Mouse (Mus musculus) CH12.LX (cell line): ENCODE data around the gene Dnah8. TPM values are rescaled to one million over a fixed set of nuclear protein-coding genes. Genes with fewer than 3 reads are reported as not detected.

Experiments used
- DNase-seq: peaks from one replicate; pipeline ENCODE4 v3.0.0-alpha.2; 2013; ENCODE audit errors: extremely low read depth
- H3K27ac ChIP-seq: 2 replicates; pipeline ENCODE4 v1.5.1; 2012; ENCODE audit warnings: low read depth, mild to moderate bottlenecking, control low read depth, moderate library complexity; ENCODE audit not compliant: insufficient read depth
- H3K27me3 ChIP-seq: replicated peaks from 2 replicates; pipeline ENCODE3; 2012; ENCODE audit warnings: inconsistent platforms
- H3K36me3 ChIP-seq, 2 experiments: replicated peaks in 1 of 2; 2 replicates each; pipeline versions ENCODE3 to v1.6.1; 2012; ENCODE audit warnings: inconsistent platforms in 1 of 2, low read length in 1 of 2, mild to moderate bottlenecking in 1 of 2, mixed read lengths in 1 of 2, moderate library complexity in 1 of 2; ENCODE audit not compliant: control insufficient read depth in 1 of 2, insufficient read depth in 1 of 2
- H3K4me1 ChIP-seq, 2 experiments: 2 replicates each; pipeline ENCODE4 v1.6.1; 2012; ENCODE audit warnings: inconsistent platforms in 1 of 2, moderate library complexity in 1 of 2; ENCODE audit not compliant: insufficient read depth in 2 of 2, control insufficient read depth in 1 of 2
- H3K4me2 ChIP-seq: 2 replicates; pipeline ENCODE4 v1.6.1; 2012; ENCODE audit warnings: low read depth, mild to moderate bottlenecking, control low read depth; ENCODE audit not compliant: poor library complexity, insufficient read depth, severe bottlenecking
- H3K4me3 ChIP-seq, 3 experiments: fragments of 150-350 bp in 1 of 3; sonication (generic) in 1 of 3; replicated peaks in 1 of 3; 2 replicates each; pipeline versions ENCODE3 to v1.5.1; 2011 to 2012; ENCODE audit warnings: low read depth in 2 of 3, low read length in 2 of 3, mild to moderate bottlenecking in 2 of 3, moderate library complexity in 2 of 3, control low read depth in 1 of 3, improper control_type of control experiment in 1 of 3, inconsistent platforms in 1 of 3, mixed read lengths in 1 of 3; ENCODE audit not compliant: poor library complexity in 1 of 3
- H3K79me2 ChIP-seq: replicated peaks from 2 replicates; pipeline ENCODE4 v1.6.1; 2012; ENCODE audit warnings: mild to moderate bottlenecking, moderate library complexity; ENCODE audit not compliant: control insufficient read depth, poor library complexity, insufficient read depth, severe bottlenecking; ENCODE audit errors: extremely low read depth
- H3K9ac ChIP-seq: 2 replicates; pipeline ENCODE4 v1.6.1; 2012; ENCODE audit warnings: low read depth, mild to moderate bottlenecking, control low read depth, moderate library complexity; ENCODE audit not compliant: insufficient read depth
- H3K9me3 ChIP-seq: replicated peaks from 2 replicates; pipeline ENCODE3; 2012; ENCODE audit warnings: low read length, inconsistent platforms, mixed read lengths
- BHLHE40 ChIP-seq: IDR thresholded peaks from 2 replicates; pipeline ENCODE4 v1.6.1; 2011; ENCODE audit warnings: mild to moderate bottlenecking, low read depth, low read length, improper control_type of control experiment
- CHD1 ChIP-seq: IDR thresholded peaks from 2 replicates; pipeline ENCODE4 v1.6.1; 2012; ENCODE audit warnings: low read depth, low read length, improper control_type of control experiment, inconsistent platforms
- CTCF ChIP-seq, 2 experiments: IDR thresholded peaks in 1 of 2; conservative IDR thresholded peaks in 1 of 2; 2 replicates each; pipeline ENCODE4 v1.5.1; 2011 to 2012; ENCODE audit warnings: low read depth in 2 of 2, low read length in 2 of 2, improper control_type of control experiment in 1 of 2, inconsistent platforms in 1 of 2, mild to moderate bottlenecking in 1 of 2, moderate library complexity in 1 of 2
- E2F4 ChIP-seq: IDR thresholded peaks from 2 replicates; pipeline ENCODE4 v1.6.1; 2011; ENCODE audit warnings: low read depth, low read length, improper control_type of control experiment; ENCODE audit not compliant: insufficient replicate concordance
- ELF1 ChIP-seq: IDR thresholded peaks from 2 replicates; pipeline ENCODE4 v1.6.1; 2014; ENCODE audit warnings: low read depth, mild to moderate bottlenecking, inconsistent platforms, low read length, improper control_type of control experiment
- ETS1 ChIP-seq: conservative IDR thresholded peaks from 2 replicates; pipeline ENCODE4 v1.6.1; 2012; ENCODE audit warnings: low read depth, mild to moderate bottlenecking, inconsistent platforms, low read length, improper control_type of control experiment, moderate library complexity
- GABPA ChIP-seq: IDR thresholded peaks from 2 replicates; pipeline ENCODE4 v1.6.1; 2012; ENCODE audit warnings: low read depth, low read length, improper control_type of control experiment, inconsistent platforms; ENCODE audit not compliant: insufficient replicate concordance
- HCFC1 ChIP-seq: IDR thresholded peaks from 2 replicates; pipeline ENCODE4 v1.6.1; 2012; ENCODE audit warnings: low read depth, mild to moderate bottlenecking, inconsistent platforms, low read length, improper control_type of control experiment
- IRF4 ChIP-seq: IDR thresholded peaks from 2 replicates; pipeline ENCODE4 v1.6.1; 2014; ENCODE audit warnings: low read depth, mild to moderate bottlenecking, inconsistent platforms, low read length, improper control_type of control experiment
- JUN ChIP-seq: IDR thresholded peaks from 2 replicates; pipeline ENCODE4 v1.6.1; 2011; ENCODE audit warnings: low read depth, mild to moderate bottlenecking, low read length, improper control_type of control experiment, moderate library complexity; ENCODE audit not compliant: insufficient read depth
- JUND ChIP-seq: conservative IDR thresholded peaks from 2 replicates; pipeline ENCODE4 v1.6.1; 2011; ENCODE audit warnings: low read depth, low read length, improper control_type of control experiment
- KAT2A ChIP-seq: IDR thresholded peaks from 2 replicates; pipeline ENCODE4 v1.6.1; 2012; ENCODE audit warnings: low read length, improper control_type of control experiment, inconsistent platforms; ENCODE audit not compliant: insufficient replicate concordance
- MAFK ChIP-seq: IDR thresholded peaks from 2 replicates; pipeline ENCODE4 v1.6.1; 2011; ENCODE audit warnings: low read length, improper control_type of control experiment; ENCODE audit not compliant: insufficient replicate concordance
- MAX ChIP-seq: IDR thresholded peaks from 2 replicates; pipeline ENCODE4 v1.6.1; 2011; ENCODE audit warnings: low read length, improper control_type of control experiment
- MAZ ChIP-seq: IDR thresholded peaks from 2 replicates; pipeline ENCODE4 v1.6.1; 2012; ENCODE audit warnings: low read depth, mild to moderate bottlenecking, inconsistent platforms, low read length, improper control_type of control experiment, moderate library complexity
- MYC ChIP-seq: IDR thresholded peaks from 2 replicates; pipeline ENCODE4 v1.6.1; 2011; ENCODE audit warnings: low read depth, mild to moderate bottlenecking, improper control_type of control experiment, low read length
- NELFE ChIP-seq: IDR thresholded peaks from 2 replicates; pipeline ENCODE4 v1.6.1; 2011; ENCODE audit warnings: low read depth, low read length, improper control_type of control experiment
- PAX5 ChIP-seq: IDR thresholded peaks from 2 replicates; pipeline ENCODE4 v1.6.1; 2012; ENCODE audit warnings: low read length, inconsistent platforms, mixed read lengths
- RAD21 ChIP-seq: IDR thresholded peaks from 2 replicates; pipeline ENCODE4 v1.6.1; 2011; ENCODE audit warnings: low read depth, mild to moderate bottlenecking, low read length, improper control_type of control experiment, moderate library complexity
- RCOR1 ChIP-seq: conservative IDR thresholded peaks from 2 replicates; pipeline ENCODE4 v1.6.1; 2012; ENCODE audit warnings: low read depth, mild to moderate bottlenecking, inconsistent platforms, low read length, improper control_type of control experiment
- SMC3 ChIP-seq: IDR thresholded peaks from 2 replicates; pipeline ENCODE4 v1.6.1; 2011; ENCODE audit warnings: low read depth, low read length, improper control_type of control experiment
- UBTF ChIP-seq: IDR thresholded peaks from 2 replicates; pipeline ENCODE4 v1.6.1; 2012; ENCODE audit warnings: low read depth, mild to moderate bottlenecking, inconsistent platforms, low read length, improper control_type of control experiment, moderate library complexity
- ZC3H11A ChIP-seq: IDR thresholded peaks from 2 replicates; pipeline ENCODE4 v1.6.1; 2012; ENCODE audit warnings: low read depth, mild to moderate bottlenecking, inconsistent platforms, low read length, improper control_type of control experiment
- ZMIZ1 ChIP-seq: IDR thresholded peaks from 2 replicates; pipeline ENCODE4 v1.6.1; 2012; ENCODE audit warnings: low read depth, mild to moderate bottlenecking, inconsistent platforms, low read length, improper control_type of control experiment
- ZNF384 ChIP-seq: IDR thresholded peaks from 2 replicates; pipeline ENCODE4 v1.6.1; 2012; ENCODE audit warnings: low read depth, low read length, improper control_type of control experiment, inconsistent platforms
- dilution Hi-C: fragments of 300-500 bp; cut with MboI; formaldehyde crosslinking; loops from 2 replicates; pipeline ENCODE4 v1.14.3; 2020; ENCODE audit warnings: low sequenced_read_pairs; ENCODE audit not compliant: extremely low pct_unique_long_range_greater_than_20kb, extremely low pct_ligation_motif_present
- in situ Hi-C: fragments of 300-500 bp; cut with MboI; formaldehyde crosslinking; loops from 3 replicates; pipeline ENCODE4 v1.14.3; 2019; ENCODE audit warnings: low sequenced_read_pairs, low pct_ligation_motif_present, low pct_unique_long_range_greater_than_20kb, mixed read lengths
- polyA plus RNA-seq: library from polyadenylated mRNA; unstranded; fragments of >175 nt; gene quantifications from 2 replicates; pipeline ENCODE4 v1.2.1, GENCODE M21; 2012; ENCODE audit warnings: low read depth; ENCODE audit not compliant: insufficient read length
- total RNA-seq, 2 experiments: library from RNA; depleted of rRNA; stranded (reverse); fragments of 300-350 nt in 1 of 2; fragments of >200 nt in 1 of 2; gene quantifications; 2 replicates each; pipeline ENCODE4 v1.2.3; 2012 to 2014

Gene Dnah8
- total and polyA plus RNA-seq, 3 experiments, result 0.09 to 0.99 TPM; not detected in 1

- Histone ChIP-seq H3K79me2 (no peaks in the 10 kb centered on the region), H3K27me3 (no peaks in the 10 kb centered on the region), H3K9ac (no peak overlapping the region), H3K4me2 (no peak overlapping the region), H3K9me3 (peaks cover 10% of the 10 kb centered on the region), H3K36me3 (no peaks in the 10 kb centered on the region), H3K4me3 (no peak overlapping the region), H3K27ac (no peak overlapping the region), H3K4me1 (no peaks in the 10 kb centered on the region)
- no peak for TF ChIP-seq JUND
- no peak for TF ChIP-seq RCOR1
- TF ChIP-seq CTCF (conservative IDR thresholded peaks at IDR 0.05 in 1 of 2, IDR thresholded peaks at IDR 0.05 in 1 of 2; ENCODE audit: low read depth in 2 of 2, low read length in 2 of 2), result 0 out of 4 replicates have a peak, but pooled peaks of 1 of the 2 experiments have one; percentile 8
- in situ Hi-C loops, result loop anchor here (10.0 kb wide), 1 partner anchor 125 kb away; no protein-coding TSS in a partner anchor
- dilution Hi-C loops, result no loop called here
- no peak for DNase-seq
Measured at GRCm38 (mm10) chr17:30679612-30680011, 55.5 kb downstream of the Dnah8 start.

- peak; percentile 76 for DNase-seq
- H3K4me1 ChIP-seq, result no peaks in the 10 kb centered on the region
- H3K27ac ChIP-seq, result no peak overlapping the region
- no peaks in the 10 kb centered on the region for H3K79me2 ChIP-seq
- peaks cover 4% of the 10 kb centered on the region for H3K9me3 ChIP-seq
- dilution Hi-C loops (no loop called here), in situ Hi-C loops (loop anchor here (10.0 kb wide), 1 partner anchor 127 kb away; no protein-coding TSS in a partner anchor)
- H3K36me3 ChIP-seq, result no peaks in the 10 kb centered on the region
- H3K4me3 ChIP-seq, result no peak overlapping the region
- H3K4me2 ChIP-seq, result no peak overlapping the region
- no peaks in the 10 kb centered on the region for H3K27me3 ChIP-seq
- TF ChIP-seq PAX5 (no peak), CTCF (conservative IDR thresholded peaks at IDR 0.05 in 1 of 2, IDR thresholded peaks at IDR 0.05 in 1 of 2; ENCODE audit: low read depth in 2 of 2, low read length in 2 of 2) (peak; percentile 80 to 88), BHLHE40 (peak; percentile 48; the same call in 1 of the 2 replicates), SMC3 (peak; percentile 70), RAD21 (peak; percentile 90), ZNF384 (0 out of 2 replicates have a peak, but pooled peaks have one; percentile 2), GABPA (no peak), MAX (peak; percentile 61), E2F4 (no peak), MAFK (no peak), MYC (peak; percentile 88), ETS1 (no peak)
- H3K9ac ChIP-seq, result no peak overlapping the region
Measured at GRCm38 (mm10) chr17:30681604-30682003, 57.5 kb downstream of the Dnah8 start.

- Histone ChIP-seq H3K9ac (no peak overlapping the region), H3K27me3 (no peaks in the 10 kb centered on the region), H3K36me3 (no peaks in the 10 kb centered on the region), H3K79me2 (no peaks in the 10 kb centered on the region), H3K4me3 (no peak overlapping the region), H3K9me3 (no peaks in the 10 kb centered on the region), H3K4me2 (no peak overlapping the region), H3K27ac (no peak overlapping the region), H3K4me1 (no peaks in the 10 kb centered on the region)
- in situ Hi-C loops (no loop called here), dilution Hi-C loops (no loop called here)
- DNase-seq, result no peak
- TF ChIP-seq IRF4 (no peak), ETS1 (no peak), HCFC1 (no peak), NELFE (no peak), ELF1 (no peak), ZNF384 (no peak), RAD21 (no peak), KAT2A (no peak), E2F4 (no peak), JUN (no peak), UBTF (no peak), ZMIZ1 (no peak), CHD1 (no peak), CTCF (conservative IDR thresholded peaks at IDR 0.05 in 1 of 2, IDR thresholded peaks at IDR 0.05 in 1 of 2; ENCODE audit: low read depth in 2 of 2, low read length in 2 of 2) (no peak), RCOR1 (no peak), ZC3H11A (no peak), MAZ (no peak)
Measured at GRCm38 (mm10) chr17:30690181-30690580, 66.0 kb downstream of the Dnah8 start.
